Mouse (Mus musculus): ENCODE data around the gene Cryzl1. TPM values are rescaled to one million over a fixed set of nuclear protein-coding genes. Genes with fewer than 3 reads are reported as not detected.

Gene Cryzl1
- 73.9 and 80.8 TPM in 2 replicates for polyA plus RNA-seq (2015; fragmentation: Nextera tagmentation; extraction: Ambion mirVana)

GRCm38 (mm10) chr16:91728123-91729065, at the start of gene Cryzl1:
Gene Cryzl1 (minus strand): TSS chr16:91728975.
- H3K4me1 ChIP-seq (ENCODE audit: insufficient read depth, low read length), result peaks cover 23% of the 10 kb centered on the region
- peak within 1 kb of the TSS; percentile 73 for H3K4me3 ChIP-seq (ENCODE audit: low read length)
- H3K9ac ChIP-seq (replicated peaks; ENCODE audit: low read length), result peak within 1 kb of the TSS; percentile 77
- peak; percentile 97 for ATAC-seq (ENCODE audit: low FRiP score, low TSS enrichment)
- peak within 1 kb of the TSS; percentile 95 for H3K27ac ChIP-seq (ENCODE audit: low read length)
- no peaks in the 10 kb centered on the region for H3K36me3 ChIP-seq (ENCODE audit: insufficient read depth, low read length)
- under 1% methylated on average over 46 of the region's 46 CpGs for WGBS
- no peaks in the 10 kb centered on the region for H3K27me3 ChIP-seq (ENCODE audit: insufficient read depth, low read length)
- H3K9me3 ChIP-seq (ENCODE audit: low read length), result no peaks in the 10 kb centered on the region
- H3K4me2 ChIP-seq (replicated peaks; ENCODE audit: low read depth, low read length), result peak within 1 kb of the TSS; percentile 65

GRCm38 (mm10) chr16:91772586-91772985, 43.8 kb upstream of the Cryzl1 start:
- Histone ChIP-seq H3K36me3 (ENCODE audit: insufficient read depth, low read length) (no peaks in the 10 kb centered on the region), H3K9ac (replicated peaks; ENCODE audit: low read length) (no peak overlapping the region), H3K4me1 (ENCODE audit: insufficient read depth, low read length) (no peaks in the 10 kb centered on the region; the same call in 1 of the 2 replicates), H3K27me3 (ENCODE audit: insufficient read depth, low read length) (no peaks in the 10 kb centered on the region), H3K27ac (ENCODE audit: low read length) (0 out of 2 replicates have a peak overlapping the region, but pooled peaks have one; percentile 24), H3K4me3 (ENCODE audit: low read length) (no peak overlapping the region), H3K4me2 (replicated peaks; ENCODE audit: low read depth, low read length) (no peak overlapping the region), H3K9me3 (ENCODE audit: low read length) (no peaks in the 10 kb centered on the region)
- ATAC-seq (ENCODE audit: low FRiP score, low TSS enrichment), result no peak
- 76% methylated on average over 7 of the region's 7 CpGs for WGBS

GRCm38 (mm10) chr16:91771334-91771733, 42.6 kb upstream of the Cryzl1 start:
- no peak for ATAC-seq (ENCODE audit: low FRiP score, low TSS enrichment)
- Histone ChIP-seq H3K27me3 (ENCODE audit: insufficient read depth, low read length) (no peaks in the 10 kb centered on the region), H3K36me3 (ENCODE audit: insufficient read depth, low read length) (no peaks in the 10 kb centered on the region), H3K4me2 (replicated peaks; ENCODE audit: low read depth, low read length) (no peak overlapping the region), H3K4me3 (ENCODE audit: low read length) (no peak overlapping the region), H3K27ac (ENCODE audit: low read length) (no peak overlapping the region), H3K9ac (replicated peaks; ENCODE audit: low read length) (no peak overlapping the region), H3K9me3 (ENCODE audit: low read length) (no peaks in the 10 kb centered on the region), H3K4me1 (ENCODE audit: insufficient read depth, low read length) (peaks cover 4% of the 10 kb centered on the region)
- WGBS, result 83% methylated on average over 6 of the region's 6 CpGs

GRCm38 (mm10) chr16:91770662-91771061, 41.9 kb upstream of the Cryzl1 start:
- no peak for ATAC-seq (ENCODE audit: low FRiP score, low TSS enrichment)
- Histone ChIP-seq H3K4me2 (replicated peaks; ENCODE audit: low read depth, low read length) (no peak overlapping the region), H3K4me1 (ENCODE audit: insufficient read depth, low read length) (peaks cover 4% of the 10 kb centered on the region), H3K27me3 (ENCODE audit: insufficient read depth, low read length) (no peaks in the 10 kb centered on the region), H3K36me3 (ENCODE audit: insufficient read depth, low read length) (no peaks in the 10 kb centered on the region), H3K27ac (ENCODE audit: low read length) (no peak overlapping the region), H3K9ac (replicated peaks; ENCODE audit: low read length) (no peak overlapping the region), H3K9me3 (ENCODE audit: low read length) (no peaks in the 10 kb centered on the region), H3K4me3 (ENCODE audit: low read length) (no peak overlapping the region)
- WGBS, result 77% methylated on average over 5 of the region's 5 CpGs

GRCm38 (mm10) chr16:91769911-91770310, 41.1 kb upstream of the Cryzl1 start:
- no peak overlapping the region for H3K4me2 ChIP-seq (replicated peaks; ENCODE audit: low read depth, low read length)
- H3K36me3 ChIP-seq (ENCODE audit: insufficient read depth, low read length), result no peaks in the 10 kb centered on the region
- no peaks in the 10 kb centered on the region for H3K9me3 ChIP-seq (ENCODE audit: low read length)
- H3K27ac ChIP-seq (ENCODE audit: low read length), result no peak overlapping the region
- no peak for ATAC-seq (ENCODE audit: low FRiP score, low TSS enrichment)
- H3K9ac ChIP-seq (replicated peaks; ENCODE audit: low read length), result no peak overlapping the region
- no peaks in the 10 kb centered on the region for H3K27me3 ChIP-seq (ENCODE audit: insufficient read depth, low read length)
- H3K4me3 ChIP-seq (ENCODE audit: low read length), result no peak overlapping the region
- 91% methylated on average over 5 of the region's 5 CpGs for WGBS
- peaks cover 4% of the 10 kb centered on the region for H3K4me1 ChIP-seq (ENCODE audit: insufficient read depth, low read length)

GRCm38 (mm10) chr16:91768586-91768985, 39.8 kb upstream of the Cryzl1 start:
- 96% methylated on average over 6 of the region's 6 CpGs for WGBS
- H3K4me1 ChIP-seq (ENCODE audit: insufficient read depth, low read length), result peaks cover 13% of the 10 kb centered on the region

GRCm38 (mm10) chr16:91767165-91767701, 38.5 kb upstream of the Cryzl1 start:
- Histone ChIP-seq H3K9me3 (ENCODE audit: low read length) (no peaks in the 10 kb centered on the region), H3K4me2 (replicated peaks; ENCODE audit: low read depth, low read length) (no peak overlapping the region)

More at GRCm38 (mm10) chr16:91768586-91768985, 39.8 kb upstream of the Cryzl1 start:
- no peak overlapping the region for H3K4me2 ChIP-seq (replicated peaks; ENCODE audit: low read depth, low read length)
- H3K27ac ChIP-seq (ENCODE audit: low read length), result no peak overlapping the region
- H3K9ac ChIP-seq (replicated peaks; ENCODE audit: low read length), result no peak overlapping the region
- no peaks in the 10 kb centered on the region for H3K36me3 ChIP-seq (ENCODE audit: insufficient read depth, low read length)
- no peaks in the 10 kb centered on the region for H3K9me3 ChIP-seq (ENCODE audit: low read length)
- H3K4me3 ChIP-seq (ENCODE audit: low read length), result no peak overlapping the region
- ATAC-seq (ENCODE audit: low FRiP score, low TSS enrichment), result no peak
- H3K27me3 ChIP-seq (ENCODE audit: insufficient read depth, low read length), result no peaks in the 10 kb centered on the region

GRCm38 (mm10) chr16:91765816-91766210, 37.0 kb upstream of the Cryzl1 start:
- no peak overlapping the region for H3K27ac ChIP-seq (ENCODE audit: low read length)
- H3K4me3 ChIP-seq (ENCODE audit: low read length), result no peak overlapping the region
- no peaks in the 10 kb centered on the region for H3K36me3 ChIP-seq (ENCODE audit: insufficient read depth, low read length)
- no peaks in the 10 kb centered on the region for H3K9me3 ChIP-seq (ENCODE audit: low read length)
- peaks cover 27% of the 10 kb centered on the region for H3K4me1 ChIP-seq (ENCODE audit: insufficient read depth, low read length)
- H3K27me3 ChIP-seq (ENCODE audit: insufficient read depth, low read length), result no peaks in the 10 kb centered on the region
- no peak for ATAC-seq (ENCODE audit: low FRiP score, low TSS enrichment)
- no peak overlapping the region for H3K9ac ChIP-seq (replicated peaks; ENCODE audit: low read length)
- H3K4me2 ChIP-seq (replicated peaks; ENCODE audit: low read depth, low read length), result no peak overlapping the region
- WGBS, result 93% methylated on average over 15 of the region's 15 CpGs

More at GRCm38 (mm10) chr16:91767165-91767701, 38.5 kb upstream of the Cryzl1 start:
- Histone ChIP-seq H3K4me3 (ENCODE audit: low read length) (no peak overlapping the region), H3K27ac (ENCODE audit: low read length) (no peak overlapping the region), H3K4me1 (ENCODE audit: insufficient read depth, low read length) (peaks cover 19% of the 10 kb centered on the region), H3K36me3 (ENCODE audit: insufficient read depth, low read length) (no peaks in the 10 kb centered on the region), H3K27me3 (ENCODE audit: insufficient read depth, low read length) (no peaks in the 10 kb centered on the region), H3K9ac (replicated peaks; ENCODE audit: low read length) (no peak overlapping the region)
- 76% methylated on average over 11 of the region's 11 CpGs for WGBS
- no peak for ATAC-seq (ENCODE audit: low FRiP score, low TSS enrichment)

- no peak overlapping the region for H3K4me3 ChIP-seq (ENCODE audit: low read length)
- H3K27me3 ChIP-seq (ENCODE audit: insufficient read depth, low read length), result no peaks in the 10 kb centered on the region
- H3K36me3 ChIP-seq (ENCODE audit: insufficient read depth, low read length), result no peaks in the 10 kb centered on the region
- no peak overlapping the region for H3K4me2 ChIP-seq (replicated peaks; ENCODE audit: low read depth, low read length)
- no peak for ATAC-seq (ENCODE audit: low FRiP score, low TSS enrichment)
- peaks cover 27% of the 10 kb centered on the region for H3K4me1 ChIP-seq (ENCODE audit: insufficient read depth, low read length)
- no peak overlapping the region for H3K9ac ChIP-seq (replicated peaks; ENCODE audit: low read length)
- 93% methylated on average over 15 of the region's 15 CpGs for WGBS
- H3K9me3 ChIP-seq (ENCODE audit: low read length), result no peaks in the 10 kb centered on the region
- H3K27ac ChIP-seq (ENCODE audit: low read length), result no peak overlapping the region
These were observed 36.5 kb upstream of the Cryzl1 start for GRCm38 (mm10) chr16:91765121-91765815.

Data from kidney, embryonic 16.5 days (tissue).